Mouse (Mus musculus) embryonic fibroblast, embryonic 13.5 days (primary cell): ENCODE measurements at regions not wholly inside any gene's neighbourhood (a gene's known extent, or its start where the extent isn't known, plus 50 kb on each side); places are given as distances from the start of the nearest gene placed in this dataset.

Experiments used
- CTCF ChIP-seq: IDR thresholded peaks from 2 replicates; pipeline ENCODE4 v1.5.1; 2011; ENCODE audit warnings: mild to moderate bottlenecking, control low read depth, low read length, moderate library complexity, borderline replicate concordance; ENCODE audit not compliant: insufficient read depth
- POLR2A ChIP-seq: IDR thresholded peaks from 2 replicates; pipeline ENCODE4 v1.6.1; 2011; ENCODE audit warnings: low read depth, mild to moderate bottlenecking, control low read depth, low read length, moderate library complexity

DNA sequence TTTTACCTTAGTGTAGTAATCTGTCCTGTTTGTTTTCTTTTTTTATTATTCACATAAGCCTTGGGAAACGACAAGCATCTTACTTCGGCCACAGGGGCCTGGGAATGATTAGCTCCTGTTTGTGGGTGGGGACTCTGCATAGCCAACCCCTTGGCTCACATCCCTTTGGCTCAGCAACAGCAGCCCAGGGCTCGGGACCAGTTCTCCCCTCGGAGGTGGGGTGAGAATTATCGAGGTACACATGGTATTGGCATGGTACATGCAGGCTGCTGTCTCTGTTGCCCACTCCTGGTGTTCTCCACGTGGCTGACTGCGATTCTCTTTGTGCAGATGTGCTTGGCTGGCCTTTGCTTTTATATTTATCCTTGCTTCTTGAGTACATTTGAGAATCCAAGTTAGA, 65.4 kb upstream of the Gm5148 start:
- TF ChIP-seq CTCF: no peak
- TF ChIP-seq POLR2A: no peak
